Mouse (Mus musculus): ENCODE measurements around the gene Zcchc17.

The Zcchc17 gene

GRCm38 (mm10) chr4:130359486-130360237 lies at the start of gene Zcchc17, which contains the start of gene Snrnp40:
TSS of gene Zcchc17 (minus strand) at chr4:130359943.
TSS of gene Snrnp40 (plus strand) at chr4:130360132.
- DNase-seq: peak; percentile 99

GRCm38 (mm10) chr4:130391265-130391664 lies 31.5 kb upstream of the Zcchc17 start:
- peak; percentile 28 for DNase-seq

GRCm38 (mm10) chr4:130389927-130390326 lies 30.2 kb upstream of the Zcchc17 start:
- DNase-seq: no peak

- DNase-seq: peak; percentile 82
Observed at GRCm38 (mm10) chr4:130389496-130389895, 29.8 kb upstream of the Zcchc17 start.

- DNase-seq: no peak
Observed at GRCm38 (mm10) chr4:130387256-130387655, 27.5 kb upstream of the Zcchc17 start.

GRCm38 (mm10) chr4:130380418-130380817 lies 20.7 kb upstream of the Zcchc17 start:
- no peak for DNase-seq

GRCm38 (mm10) chr4:130379181-130379580 lies 19.4 kb upstream of the Zcchc17 start:
- no peak for DNase-seq

DNA sequence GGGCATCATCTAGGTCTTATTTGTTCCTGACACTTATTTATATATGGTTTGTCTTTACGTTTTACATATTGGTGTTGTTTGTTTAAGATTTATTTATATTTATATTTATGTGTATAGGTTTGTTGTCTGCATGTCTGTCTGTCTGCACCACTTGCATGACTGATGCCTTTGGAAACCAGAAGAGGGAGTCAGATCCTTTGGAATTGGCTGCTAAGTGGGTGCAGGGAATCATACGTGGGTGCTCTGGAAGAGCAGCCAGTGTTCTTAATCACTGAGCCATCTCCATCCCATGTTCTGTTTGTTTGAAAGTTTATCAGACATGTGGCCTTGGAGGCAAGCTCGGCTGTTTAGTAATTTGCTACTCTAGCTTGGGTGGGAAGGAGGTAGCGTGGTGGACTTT lies 17.8 kb upstream of the Zcchc17 start:
- no peak for DNase-seq

- no peak for DNase-seq
Observed at GRCm38 (mm10) chr4:130376675-130377074, 16.9 kb upstream of the Zcchc17 start.

GRCm38 (mm10) chr4:130360238-130360590 lies 471 bp upstream of the Zcchc17 start:
- no peak for DNase-seq

- no peak for DNase-seq
Observed at GRCm38 (mm10) chr4:130357946-130358345, 1.8 kb downstream of the Zcchc17 start.

GRCm38 (mm10) chr4:130352588-130352987 lies 7.2 kb downstream of the Zcchc17 start:
- peak; percentile 18 for DNase-seq

DNA sequence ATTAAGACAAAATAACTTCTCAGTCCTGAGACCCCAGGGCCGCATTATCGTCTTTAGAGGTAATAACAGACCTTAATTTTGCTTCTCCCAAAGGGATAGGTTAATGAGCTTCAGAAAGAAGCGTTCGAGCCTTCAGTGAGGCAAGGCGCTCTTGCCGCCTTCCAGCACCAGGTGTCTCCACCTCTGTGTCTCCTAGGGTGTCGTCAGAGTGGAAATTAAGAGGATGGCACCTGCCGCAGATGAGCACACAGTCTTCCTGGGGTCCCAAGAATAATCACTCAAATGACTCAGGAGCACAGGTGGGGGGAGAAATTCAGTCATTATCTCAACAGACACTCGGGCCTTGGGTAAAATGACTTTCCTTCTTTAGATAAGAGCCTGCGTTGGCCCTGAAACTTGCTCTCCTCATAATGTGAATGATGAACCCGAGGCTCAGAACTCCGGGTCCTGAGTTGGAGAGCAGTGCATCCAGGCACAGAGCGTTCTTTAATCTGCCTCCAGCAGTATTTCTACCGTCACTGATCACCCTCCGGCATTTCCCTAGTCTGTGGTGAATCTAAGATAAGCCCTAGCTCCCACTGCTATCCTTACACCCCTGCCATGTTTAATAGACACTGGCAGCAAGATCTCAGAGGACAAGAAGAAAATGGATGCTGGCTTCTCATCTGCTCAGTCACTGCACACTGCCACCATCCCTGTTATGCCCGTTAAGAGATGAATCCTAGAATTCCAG lies 8.9 kb downstream of the Zcchc17 start:
- DNase-seq: no peak

- no peak for DNase-seq
Observed at GRCm38 (mm10) chr4:130349666-130350065, 10.1 kb downstream of the Zcchc17 start.

DNA sequence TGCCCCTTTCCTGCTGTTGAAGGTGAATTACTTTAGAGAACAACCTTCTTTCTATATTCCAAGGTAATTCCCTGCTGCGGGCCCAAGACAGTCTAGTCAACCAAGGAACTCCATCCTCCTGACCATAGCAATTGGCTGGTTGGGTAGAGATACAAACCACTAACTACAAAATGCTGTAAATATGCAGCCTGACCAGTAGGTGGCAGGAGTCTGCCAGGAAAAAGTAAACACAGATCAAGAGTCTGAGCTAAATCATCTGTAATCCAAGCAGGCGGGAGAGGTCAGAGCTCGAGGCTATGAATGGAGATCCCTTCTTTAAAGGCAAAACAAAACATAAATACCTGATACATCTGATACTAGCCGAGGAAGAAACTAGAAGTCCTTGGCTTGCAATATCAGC lies 18.1 kb downstream of the Zcchc17 start:
- DNase-seq: peak; percentile 67

DNA sequence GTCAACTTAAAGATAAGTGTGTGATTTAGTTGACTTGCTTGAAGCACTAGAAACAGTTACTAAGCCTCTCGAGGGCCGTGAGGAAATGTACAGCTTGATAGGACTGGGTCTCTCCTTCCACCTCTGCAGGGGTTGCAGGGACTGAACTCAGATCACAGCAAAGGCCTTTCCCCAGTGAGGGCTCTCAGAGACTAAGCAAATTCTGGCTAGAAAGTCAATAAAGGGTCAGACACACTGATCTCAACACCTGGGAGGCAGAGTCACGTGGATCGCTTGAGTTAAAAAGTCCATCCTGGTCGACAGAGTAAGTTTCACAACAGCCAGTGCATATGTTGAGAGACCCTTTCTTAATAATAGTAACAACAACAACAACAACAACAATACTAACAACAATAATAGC lies 23.9 kb downstream of the Zcchc17 start:
- DNase-seq: no peak

DNA sequence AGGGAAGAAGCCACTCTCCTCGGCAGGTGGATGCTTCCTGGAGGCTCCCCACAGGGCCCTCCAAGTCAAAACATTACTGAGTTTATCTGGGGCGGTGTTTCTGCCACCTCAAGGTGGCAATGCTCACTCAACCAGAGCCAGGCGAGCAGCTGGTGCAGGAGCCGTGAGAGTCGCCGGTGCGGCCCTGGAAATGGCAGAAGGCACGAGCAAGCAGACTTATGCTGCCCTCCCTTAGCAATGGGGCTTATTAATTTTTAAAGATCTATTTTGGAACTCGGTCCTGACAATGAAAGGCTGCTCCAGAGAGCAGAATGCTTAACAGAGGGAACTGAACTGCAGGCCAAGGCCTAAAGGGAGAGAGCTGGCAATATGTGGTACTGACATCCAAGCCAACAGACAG lies 32.4 kb downstream of the Zcchc17 start:
- no peak for DNase-seq

GRCm38 (mm10) chr4:130325446-130325845 lies 34.3 kb downstream of the Zcchc17 start:
- DNase-seq: no peak

DNA sequence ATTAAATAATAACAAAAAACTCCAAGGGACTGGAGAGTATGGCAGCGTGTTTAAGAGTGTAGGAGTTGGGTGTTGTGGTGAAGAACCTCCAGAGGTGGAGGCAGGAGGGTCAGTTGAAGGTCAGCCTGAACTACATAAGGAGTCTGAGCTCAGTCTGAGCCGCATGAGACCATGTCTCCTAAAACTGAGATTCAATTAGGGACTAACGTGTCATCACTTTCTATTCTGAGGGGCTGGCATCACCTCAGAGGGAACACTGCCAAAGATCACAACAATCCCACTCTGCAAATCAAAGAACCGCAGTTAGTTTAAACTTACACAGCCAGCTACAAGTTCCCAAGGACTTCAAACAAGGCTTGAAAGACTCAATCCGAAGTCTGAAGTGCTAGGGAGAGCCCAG lies 36.1 kb downstream of the Zcchc17 start:
- DNase-seq: no peak

GRCm38 (mm10) chr4:130323165-130323564 lies 36.6 kb downstream of the Zcchc17 start:
- DNase-seq: no peak

GRCm38 (mm10) chr4:130322567-130322966 lies 37.2 kb downstream of the Zcchc17 start:
- DNase-seq: no peak

DNA sequence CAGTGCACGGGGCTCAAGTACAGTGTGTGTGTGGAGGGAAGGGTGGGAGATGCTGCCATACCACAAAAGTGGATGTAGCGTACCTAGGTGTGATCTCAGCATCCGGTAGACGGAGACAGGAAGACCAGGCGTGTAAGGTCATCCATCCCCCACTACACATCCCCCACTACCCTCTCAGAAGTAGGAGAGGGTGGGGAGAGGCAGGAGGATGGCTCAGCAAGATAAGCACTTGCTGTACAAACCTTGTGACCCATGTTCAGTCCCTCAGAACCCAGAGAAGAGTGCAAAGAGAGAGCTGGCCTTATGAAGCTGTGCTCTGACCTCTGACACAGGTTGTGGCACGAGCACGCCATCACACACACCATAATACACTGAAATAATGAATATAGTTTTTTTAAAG lies 38.1 kb downstream of the Zcchc17 start:
- no peak for DNase-seq

DNA sequence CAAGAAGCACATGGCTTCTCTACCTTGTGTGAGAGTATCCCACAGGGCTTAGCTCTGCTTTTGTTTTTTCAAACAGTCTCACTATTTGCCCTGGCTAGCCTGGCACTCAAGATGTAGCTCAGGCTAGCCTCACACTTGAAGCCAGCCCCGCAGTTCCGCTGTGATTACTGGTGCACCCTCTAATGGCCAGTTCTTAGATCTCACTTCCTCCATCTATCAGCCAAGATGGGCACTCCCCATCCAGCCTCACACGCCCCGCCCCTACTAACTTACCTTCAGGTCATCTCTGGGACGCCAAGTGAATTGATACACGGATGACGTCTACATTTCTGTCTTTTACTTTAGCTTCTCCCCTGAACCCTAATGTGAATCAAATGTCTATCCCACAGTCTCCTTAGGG lies 40.2 kb downstream of the Zcchc17 start:
- no peak for DNase-seq

- DNase-seq: no peak
Observed at GRCm38 (mm10) chr4:130318122-130318521, 41.6 kb downstream of the Zcchc17 start.

Data from kidney, postnatal 10 days (tissue).